Mouse (Mus musculus) heart, embryonic 15.5 days (tissue): ENCODE results near the gene Tmub1. TPM values are rescaled to one million over a fixed set of nuclear protein-coding genes. Genes with fewer than 3 reads are reported as not detected.

Experiments used
- ATAC-seq: fragments of 200-750 bp; cut with Nextera tagmentation; replicated peaks from 2 replicates; pipeline ENCODE4 v1.8.0; 2017; ENCODE audit warnings: low read depth, moderate TSS enrichment; ENCODE audit not compliant: insufficient number of reproducible peaks, insufficient read depth, low FRiP score
- H3K27ac ChIP-seq: fragments of 300-500 bp; sonication (generic); 2 replicates; pipeline ENCODE4 v1.5.1; 2015; ENCODE audit warnings: mild to moderate bottlenecking, inconsistent platforms
- H3K27me3 ChIP-seq: fragments of 300-500 bp; sonication (generic); 2 replicates; pipeline ENCODE4 v1.6.1; 2015; ENCODE audit warnings: inconsistent platforms
- H3K36me3 ChIP-seq: fragments of 300-500 bp; sonication (generic); 2 replicates; pipeline ENCODE4 v1.6.1; 2015; ENCODE audit warnings: mild to moderate bottlenecking, inconsistent platforms
- H3K4me1 ChIP-seq: fragments of 300-500 bp; sonication (generic); replicated peaks from 2 replicates; pipeline ENCODE4 v1.6.1; 2015; ENCODE audit warnings: inconsistent platforms
- H3K4me2 ChIP-seq: fragments of 300-500 bp; sonication (generic); 2 replicates; pipeline ENCODE4 v1.6.1; 2015; ENCODE audit warnings: inconsistent platforms, mild to moderate bottlenecking, moderate library complexity
- H3K4me3 ChIP-seq: fragments of 300-500 bp; sonication (generic); 2 replicates; pipeline ENCODE4 v1.5.1; 2015; ENCODE audit warnings: mild to moderate bottlenecking, inconsistent platforms
- H3K9ac ChIP-seq: fragments of 300-500 bp; sonication (generic); 2 replicates; pipeline ENCODE4 v1.6.1; 2015; ENCODE audit warnings: mild to moderate bottlenecking, inconsistent platforms
- H3K9me3 ChIP-seq: fragments of 300-500 bp; sonication (generic); replicated peaks from 2 replicates; pipeline ENCODE4 v1.6.1; 2016; ENCODE audit warnings: inconsistent platforms
- WGBS: fragments of 180-500 bp; shearing (Covaris S2); methylation state at CpG from one replicate; pipeline ENCODE4 v1.1.7; 2015; ENCODE audit warnings: mixed read lengths; 5-methylcytosine and 5-hydroxymethylcytosine counted together
- polyA plus RNA-seq: library from polyadenylated mRNA; unstranded; fragments of >200 nt; fragmentation: Nextera tagmentation; extraction: Ambion mirVana; gene quantifications from 2 replicates; pipeline ENCODE4 v1.2.1, GENCODE M21; 2015

The Tmub1 gene
- polyA plus RNA-seq, 1 experiment from 2014 or later, result 17.0 TPM

- WGBS, result 91% methylated on average over 9 of the region's 9 CpGs
- H3K27ac ChIP-seq, result no peak overlapping the region
- no peaks in the 10 kb centered on the region for H3K9me3 ChIP-seq
- no peak overlapping the region for H3K4me2 ChIP-seq
- H3K4me3 ChIP-seq, result no peak overlapping the region
- ATAC-seq, result no peak
- peaks cover 45% of the 10 kb centered on the region; the same call in 1 of the 2 replicates for H3K36me3 ChIP-seq
- H3K27me3 ChIP-seq, result 0 out of 2 replicates have a peak, but pooled peaks cover 4% of the 10 kb centered on the region
- peaks cover 42% of the 10 kb centered on the region for H3K4me1 ChIP-seq
- no peak overlapping the region for H3K9ac ChIP-seq
Measured at GRCm38 (mm10) chr5:24477909-24478308, 30.3 kb upstream of the Tmub1 start.

GRCm38 (mm10) chr5:24475476-24476241, 28.0 kb upstream of the Tmub1 start:
- no peak for ATAC-seq
- H3K9me3 ChIP-seq, result no peaks in the 10 kb centered on the region
- H3K27ac ChIP-seq, result no peak overlapping the region
- H3K4me3 ChIP-seq, result peak overlapping the region; percentile 50
- peak overlapping the region; percentile 90 for H3K4me2 ChIP-seq
- H3K9ac ChIP-seq, result no peak overlapping the region
- 0 out of 2 replicates have a peak, but pooled peaks cover 4% of the 10 kb centered on the region for H3K27me3 ChIP-seq
- 61% methylated on average over 6 of the region's 6 CpGs for WGBS
- H3K36me3 ChIP-seq, result peaks cover 30% of the 10 kb centered on the region; the same call in 1 of the 2 replicates
- peaks cover 38% of the 10 kb centered on the region for H3K4me1 ChIP-seq

GRCm38 (mm10) chr5:24474723-24475261, 27.1 kb upstream of the Tmub1 start:
- H3K4me3 ChIP-seq, result peak overlapping the region; percentile 50
- H3K36me3 ChIP-seq, result peaks cover 22% of the 10 kb centered on the region; the same call in 1 of the 2 replicates
- H3K9ac ChIP-seq, result peak overlapping the region; percentile 53
- WGBS, result 3% methylated on average over 67 of the region's 67 CpGs
- H3K27me3 ChIP-seq, result 0 out of 2 replicates have a peak, but pooled peaks cover 4% of the 10 kb centered on the region
- H3K4me2 ChIP-seq, result peak overlapping the region; percentile 90
- peaks cover 38% of the 10 kb centered on the region for H3K4me1 ChIP-seq
- no peak overlapping the region; the same call in 1 of the 2 replicates for H3K27ac ChIP-seq
- peak; percentile 41 for ATAC-seq
- no peaks in the 10 kb centered on the region for H3K9me3 ChIP-seq

- H3K27ac ChIP-seq, result peak overlapping the region; percentile 21
- H3K36me3 ChIP-seq, result peaks cover 16% of the 10 kb centered on the region; the same call in 1 of the 2 replicates
- H3K27me3 ChIP-seq, result 0 out of 2 replicates have a peak, but pooled peaks cover 4% of the 10 kb centered on the region
- H3K4me1 ChIP-seq, result peaks cover 42% of the 10 kb centered on the region
- H3K4me2 ChIP-seq, result peak overlapping the region; percentile 90
- H3K9ac ChIP-seq, result peak overlapping the region; percentile 53
- 6% methylated on average over 71 of the region's 77 CpGs for WGBS
- peak; percentile 13 for ATAC-seq
- H3K9me3 ChIP-seq, result no peaks in the 10 kb centered on the region
- peak overlapping the region; percentile 50 for H3K4me3 ChIP-seq
Measured at GRCm38 (mm10) chr5:24474025-24474722, 26.5 kb upstream of the Tmub1 start.

GRCm38 (mm10) chr5:24472884-24473619, 25.4 kb upstream of the Tmub1 start:
- Histone ChIP-seq H3K4me3 (no peak overlapping the region), H3K4me2 (no peak overlapping the region), H3K36me3 (peaks cover 6% of the 10 kb centered on the region; the same call in 1 of the 2 replicates), H3K27me3 (0 out of 2 replicates have a peak, but pooled peaks cover 4% of the 10 kb centered on the region), H3K27ac (no peak overlapping the region), H3K9me3 (no peaks in the 10 kb centered on the region), H3K4me1 (peaks cover 43% of the 10 kb centered on the region), H3K9ac (no peak overlapping the region)
- ATAC-seq, result no peak
- 35% methylated on average over 7 of the region's 7 CpGs for WGBS

- H3K4me3 ChIP-seq, result no peak overlapping the region
- no peaks in the 10 kb centered on the region for H3K9me3 ChIP-seq
- no peak overlapping the region for H3K9ac ChIP-seq
- no peaks in the 10 kb centered on the region for H3K36me3 ChIP-seq
- H3K27ac ChIP-seq, result no peak overlapping the region
- ATAC-seq, result no peak
- H3K4me2 ChIP-seq, result no peak overlapping the region
- peaks cover 42% of the 10 kb centered on the region for H3K4me1 ChIP-seq
- 12% methylated on average over 5 of the region's 5 CpGs for WGBS
- 0 out of 2 replicates have a peak, but pooled peaks cover 4% of the 10 kb centered on the region for H3K27me3 ChIP-seq
Measured at GRCm38 (mm10) chr5:24470600-24470999, 22.9 kb upstream of the Tmub1 start.

- 61% methylated on average over 12 of the region's 12 CpGs for WGBS
- H3K9ac ChIP-seq, result no peak overlapping the region
- H3K4me2 ChIP-seq, result no peak overlapping the region
- H3K27me3 ChIP-seq, result no peaks in the 10 kb centered on the region
- no peaks in the 10 kb centered on the region for H3K9me3 ChIP-seq
- H3K4me1 ChIP-seq, result 0 out of 2 replicates have a peak, but pooled peaks cover 10% of the 10 kb centered on the region
- no peaks in the 10 kb centered on the region for H3K36me3 ChIP-seq
- H3K4me3 ChIP-seq, result no peak overlapping the region
- ATAC-seq, result no peak
- no peak overlapping the region for H3K27ac ChIP-seq
Measured at GRCm38 (mm10) chr5:24466762-24467161, 19.1 kb upstream of the Tmub1 start.

- H3K9me3 ChIP-seq, result no peaks in the 10 kb centered on the region
- H3K27me3 ChIP-seq, result no peaks in the 10 kb centered on the region
- no peak for ATAC-seq
- no peak overlapping the region for H3K4me3 ChIP-seq
- WGBS, result 67% methylated on average over 7 of the region's 7 CpGs
- peak overlapping the region; percentile 6; the same call in 1 of the 2 replicates for H3K9ac ChIP-seq
- H3K4me1 ChIP-seq, result peaks cover 41% of the 10 kb centered on the region
- H3K4me2 ChIP-seq, result peak overlapping the region; percentile 24
- H3K36me3 ChIP-seq, result peaks cover 3% of the 10 kb centered on the region; the same call in 1 of the 2 replicates
- H3K27ac ChIP-seq, result peak overlapping the region; percentile 68
Measured at GRCm38 (mm10) chr5:24455613-24456012, 8.0 kb upstream of the Tmub1 start.

- WGBS, result 63% methylated on average over 3 of the region's 3 CpGs
- Histone ChIP-seq H3K4me1 (peaks cover 41% of the 10 kb centered on the region), H3K4me2 (peak overlapping the region; percentile 84), H3K27ac (peak overlapping the region; percentile 68), H3K9me3 (no peaks in the 10 kb centered on the region), H3K9ac (no peak overlapping the region), H3K4me3 (no peak overlapping the region), H3K36me3 (peaks cover 3% of the 10 kb centered on the region; the same call in 1 of the 2 replicates), H3K27me3 (no peaks in the 10 kb centered on the region)
- no peak for ATAC-seq
Measured at GRCm38 (mm10) chr5:24455076-24455475, 7.4 kb upstream of the Tmub1 start.

GRCm38 (mm10) chr5:24453985-24454303, 6.3 kb upstream of the Tmub1 start:
- Histone ChIP-seq H3K27ac (peak overlapping the region; percentile 95; the same call in 1 of the 2 replicates), H3K4me1 (peaks cover 41% of the 10 kb centered on the region), H3K36me3 (peaks cover 3% of the 10 kb centered on the region; the same call in 1 of the 2 replicates), H3K4me2 (peak overlapping the region; percentile 84), H3K9me3 (no peaks in the 10 kb centered on the region), H3K4me3 (peak overlapping the region; percentile 65), H3K9ac (peak overlapping the region; percentile 86; the same call in 1 of the 2 replicates), H3K27me3 (no peaks in the 10 kb centered on the region)
- WGBS, result 32% methylated on average over 2 of the region's 2 CpGs
- ATAC-seq, result no peak
